Mouse (Mus musculus): ENCODE results near the gene Rfx2. TPM values are rescaled to one million over a fixed set of nuclear protein-coding genes. Genes with fewer than 3 reads are reported as not detected.

The Rfx2 gene
- polyA plus RNA-seq, 1 experiment, result 4.4 TPM

DNA sequence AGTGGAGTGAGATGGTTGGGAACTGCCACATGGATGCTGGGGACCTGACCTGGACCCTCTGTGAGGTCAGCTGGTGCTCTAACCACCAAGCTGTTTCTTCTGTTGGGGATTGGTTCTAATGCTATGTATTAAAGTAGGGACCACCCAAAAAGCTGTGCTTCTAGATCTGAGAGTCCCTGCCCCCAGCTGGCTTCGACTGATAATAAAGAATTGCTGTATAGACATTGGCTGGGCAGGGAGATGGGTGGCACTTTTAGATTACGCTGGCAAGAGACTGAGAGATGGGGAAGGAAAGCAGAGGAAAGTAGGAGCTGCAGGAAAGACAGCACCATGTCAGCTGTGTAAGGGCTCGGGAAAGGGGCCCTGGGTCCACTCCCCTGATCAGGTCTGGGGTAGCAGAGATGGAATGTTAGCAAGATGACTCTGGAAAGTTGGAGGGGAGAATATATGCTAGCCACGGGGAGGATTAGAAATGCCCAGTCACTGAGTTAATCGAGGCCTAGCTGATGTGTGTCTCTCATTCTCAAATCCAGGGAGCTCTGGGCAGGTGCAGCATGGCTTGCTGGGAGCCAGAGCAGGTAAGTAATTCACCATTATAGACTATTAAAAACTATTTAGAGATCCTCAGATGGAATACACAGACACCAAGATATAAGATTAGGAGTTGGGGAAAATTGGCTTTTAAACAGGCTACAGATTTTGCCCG lies 37.0 kb downstream of the Rfx2 start:
- Histone ChIP-seq H3K27me3 (ENCODE audit: control insufficient read depth, insufficient read depth, insufficient read length) (no peaks in the 10 kb centered on the region), H3K79me2 (ENCODE audit: control insufficient read depth, insufficient read depth) (no peaks in the 10 kb centered on the region), H3K36me3 (ENCODE audit: control insufficient read depth, insufficient read depth) (no peaks in the 10 kb centered on the region), H3K4me3 (no peak overlapping the region), H3K4me2 (ENCODE audit: low read depth) (no peak overlapping the region), H3ac (ENCODE audit: control insufficient read depth, insufficient read length) (no peak overlapping the region)
- TF ChIP-seq SRF (IDR thresholded peaks at IDR 0.05; ENCODE audit: control insufficient read depth, insufficient read length, low read depth), result no peak
- TF ChIP-seq CEBPB (IDR thresholded peaks at IDR 0.05; ENCODE audit: insufficient read depth, poor library complexity, severe bottlenecking), result no peak
- TF ChIP-seq REST (IDR thresholded peaks at IDR 0.05; ENCODE audit: insufficient read depth, insufficient read length), result no peak

DNA sequence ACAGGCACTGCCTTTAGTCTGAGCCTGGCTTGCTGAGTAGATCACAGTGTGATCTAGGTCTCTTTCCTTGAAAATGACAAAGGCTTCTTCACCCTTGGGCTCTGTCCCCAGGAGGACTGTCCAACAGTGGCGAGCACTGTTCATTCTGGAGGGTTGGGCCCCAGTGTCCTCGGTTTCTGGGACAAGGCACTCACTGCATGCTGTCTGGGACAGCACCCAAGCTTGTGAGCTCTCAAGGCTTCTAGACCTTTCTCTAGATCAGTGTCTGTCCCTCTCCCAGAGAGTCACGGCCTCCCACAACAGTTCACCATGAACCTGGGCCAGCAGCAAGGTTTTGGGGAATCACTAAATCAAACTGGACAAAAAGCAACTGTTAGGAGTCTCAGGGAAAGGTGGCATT lies 38.2 kb downstream of the Rfx2 start:
- Histone ChIP-seq H3K27me3 (ENCODE audit: control insufficient read depth, insufficient read depth, insufficient read length) (no peaks in the 10 kb centered on the region), H3K4me2 (ENCODE audit: low read depth) (no peak overlapping the region), H3ac (ENCODE audit: control insufficient read depth, insufficient read length) (no peak overlapping the region), H3K79me2 (ENCODE audit: control insufficient read depth, insufficient read depth) (no peaks in the 10 kb centered on the region), H3K4me3 (no peak overlapping the region), H3K36me3 (ENCODE audit: control insufficient read depth, insufficient read depth) (no peaks in the 10 kb centered on the region)
- TF ChIP-seq MYOG (IDR thresholded peaks at IDR 0.05; ENCODE audit: control insufficient read depth in 1 of 3, insufficient read depth in 1 of 3, insufficient read length in 2 of 3, low read depth in 2 of 3) (no peak), POLR2AphosphoS2 (IDR thresholded peaks at IDR 0.05; ENCODE audit: insufficient read length, low read depth) (no peak), CEBPB (IDR thresholded peaks at IDR 0.05; ENCODE audit: insufficient read depth, poor library complexity, severe bottlenecking) (no peak), POLR2A (IDR thresholded peaks at IDR 0.05; ENCODE audit: insufficient read length, low read depth) (no peak), MAX (IDR thresholded peaks at IDR 0.05; ENCODE audit: low read depth) (no peak), E2F4 (IDR thresholded peaks at IDR 0.05; ENCODE audit: insufficient read depth) (no peak), SRF (IDR thresholded peaks at IDR 0.05; ENCODE audit: control insufficient read depth, insufficient read length, low read depth) (no peak), TCF12 (IDR thresholded peaks at IDR 0.05; ENCODE audit: insufficient read depth, poor library complexity, severe bottlenecking) (no peak), USF1 (IDR thresholded peaks at IDR 0.05; ENCODE audit: low read depth) (no peak), MYOD1 (IDR thresholded peaks at IDR 0.05; ENCODE audit: control insufficient read depth in 1 of 3, insufficient read length in 2 of 3, low read depth in 2 of 3) (no peak), REST (IDR thresholded peaks at IDR 0.05; ENCODE audit: insufficient read depth, insufficient read length) (no peak), TCF3 (IDR thresholded peaks at IDR 0.05; ENCODE audit: insufficient read length, low read depth) (no peak)

DNA sequence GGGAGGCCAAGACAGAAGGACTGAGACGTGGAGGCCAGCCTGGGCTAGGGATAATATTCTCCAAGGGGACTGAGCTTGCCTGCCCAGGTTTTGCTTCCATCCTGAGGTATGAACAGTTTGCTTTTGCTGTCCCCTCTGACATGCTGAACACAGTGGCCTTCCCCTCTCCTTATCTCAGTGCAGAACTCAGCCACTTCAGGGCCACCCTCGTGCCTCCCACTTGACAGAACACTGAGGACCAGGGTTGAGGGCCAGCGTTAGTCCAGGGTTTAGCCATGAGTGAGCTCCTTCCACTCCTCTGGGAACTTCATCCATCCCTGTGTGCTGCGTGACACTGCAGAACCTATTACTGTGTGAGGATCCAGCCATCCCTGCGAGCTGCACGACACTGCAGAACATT lies 41.5 kb downstream of the Rfx2 start:
- TF ChIP-seq TCF12 (IDR thresholded peaks at IDR 0.05; ENCODE audit: insufficient read depth, poor library complexity, severe bottlenecking), result no peak
- TF ChIP-seq E2F4 (IDR thresholded peaks at IDR 0.05; ENCODE audit: insufficient read depth), result no peak
- no peak for TF ChIP-seq SRF (IDR thresholded peaks at IDR 0.05; ENCODE audit: control insufficient read depth, insufficient read length, low read depth)
- TF ChIP-seq POLR2AphosphoS2 (IDR thresholded peaks at IDR 0.05; ENCODE audit: insufficient read length, low read depth), result no peak
- TF ChIP-seq MAX (IDR thresholded peaks at IDR 0.05; ENCODE audit: low read depth), result no peak
- TF ChIP-seq MYOG (IDR thresholded peaks at IDR 0.05; ENCODE audit: control insufficient read depth in 1 of 3, insufficient read depth in 1 of 3, insufficient read length in 2 of 3, low read depth in 2 of 3), result no peak
- no peak for TF ChIP-seq CEBPB (IDR thresholded peaks at IDR 0.05; ENCODE audit: insufficient read depth, poor library complexity, severe bottlenecking)
- no peak for TF ChIP-seq POLR2A (IDR thresholded peaks at IDR 0.05; ENCODE audit: insufficient read length, low read depth)
- no peak for TF ChIP-seq USF1 (IDR thresholded peaks at IDR 0.05; ENCODE audit: low read depth)
- H3K36me3 ChIP-seq (ENCODE audit: control insufficient read depth, insufficient read depth), result no peaks in the 10 kb centered on the region
- no peaks in the 10 kb centered on the region for H3K27me3 ChIP-seq (ENCODE audit: control insufficient read depth, insufficient read depth, insufficient read length)
- H3K4me2 ChIP-seq (ENCODE audit: low read depth), result no peak overlapping the region
- no peak overlapping the region for H3K4me3 ChIP-seq
- no peak overlapping the region for H3ac ChIP-seq (ENCODE audit: control insufficient read depth, insufficient read length)
- no peaks in the 10 kb centered on the region for H3K79me2 ChIP-seq (ENCODE audit: control insufficient read depth, insufficient read depth)

DNA sequence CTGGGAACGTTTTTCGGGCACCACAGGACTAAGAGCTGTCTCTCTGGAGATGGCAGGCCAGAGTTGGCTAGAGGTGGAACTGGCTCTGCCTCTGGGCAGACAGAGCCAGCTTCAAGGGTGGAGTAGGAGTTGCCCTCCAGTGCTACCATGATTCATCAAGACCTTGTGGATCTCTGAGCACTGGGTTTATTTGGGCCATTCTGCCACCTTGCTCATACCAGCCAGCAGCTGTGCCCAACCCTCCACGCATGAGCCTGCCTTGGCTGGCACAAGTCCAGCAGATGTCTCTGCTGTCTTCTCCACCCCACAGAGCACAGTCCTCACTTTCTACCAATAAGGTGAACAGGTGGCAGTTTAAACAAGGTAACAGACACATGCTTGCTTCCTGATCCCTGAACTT lies 41.9 kb downstream of the Rfx2 start:
- Histone ChIP-seq H3K4me2 (ENCODE audit: low read depth) (peak overlapping the region; percentile 2), H3K36me3 (ENCODE audit: control insufficient read depth, insufficient read depth) (no peaks in the 10 kb centered on the region), H3K4me3 (no peak overlapping the region), H3K79me2 (ENCODE audit: control insufficient read depth, insufficient read depth) (no peaks in the 10 kb centered on the region), H3K27me3 (ENCODE audit: control insufficient read depth, insufficient read depth, insufficient read length) (no peaks in the 10 kb centered on the region), H3ac (ENCODE audit: control insufficient read depth, insufficient read length) (no peak overlapping the region)
- TF ChIP-seq MYOD1 (IDR thresholded peaks at IDR 0.05; ENCODE audit: control insufficient read depth in 1 of 3, insufficient read length in 2 of 3, low read depth in 2 of 3) (peak in 1 of 3 experiments; percentile 29), E2F4 (IDR thresholded peaks at IDR 0.05; ENCODE audit: insufficient read depth) (no peak), MYOG (IDR thresholded peaks at IDR 0.05; ENCODE audit: control insufficient read depth in 1 of 3, insufficient read depth in 1 of 3, insufficient read length in 2 of 3, low read depth in 2 of 3) (peak in 2 of 3 experiments; percentile 25 to 60), REST (IDR thresholded peaks at IDR 0.05; ENCODE audit: insufficient read depth, insufficient read length) (no peak), TCF12 (IDR thresholded peaks at IDR 0.05; ENCODE audit: insufficient read depth, poor library complexity, severe bottlenecking) (no peak)

DNA sequence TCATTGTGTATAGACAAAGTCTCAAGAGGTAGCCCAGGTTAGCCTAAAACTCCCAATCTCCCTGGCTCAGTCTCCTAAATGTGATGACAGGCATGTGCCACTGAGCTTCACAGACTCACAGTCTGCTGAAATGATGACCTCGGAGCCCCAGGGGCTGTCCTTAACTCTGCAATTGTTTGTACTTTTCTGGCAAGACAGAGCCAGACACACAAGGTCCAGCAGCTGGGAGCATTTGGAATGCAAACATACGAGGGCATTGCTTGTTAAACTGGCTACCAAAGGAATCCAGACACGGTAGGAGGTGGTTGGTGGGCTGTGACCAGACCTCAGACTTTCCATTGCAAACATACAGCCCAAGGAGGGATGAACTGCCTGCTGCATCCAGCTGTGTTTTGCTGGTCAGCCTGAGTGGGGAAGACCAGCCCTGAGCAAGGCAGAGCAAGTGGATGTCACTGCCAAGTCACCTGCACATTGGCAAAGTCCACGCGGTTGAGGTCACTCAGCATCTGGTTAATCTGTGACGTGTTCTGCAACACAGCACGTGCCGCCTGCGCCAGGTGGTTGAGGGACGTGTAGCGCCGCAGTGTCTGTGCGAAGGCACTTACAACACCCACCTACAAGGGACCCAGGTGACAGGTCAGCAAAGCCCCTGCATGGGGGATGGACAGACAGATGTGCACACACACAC lies 50.4 kb downstream of the Rfx2 start:
- Histone ChIP-seq H3ac (ENCODE audit: control insufficient read depth, insufficient read length) (no peak overlapping the region), H3K4me3 (no peak overlapping the region), H3K79me2 (ENCODE audit: control insufficient read depth, insufficient read depth) (no peaks in the 10 kb centered on the region), H3K27me3 (ENCODE audit: control insufficient read depth, insufficient read depth, insufficient read length) (no peaks in the 10 kb centered on the region), H3K4me2 (ENCODE audit: low read depth) (no peak overlapping the region), H3K36me3 (ENCODE audit: control insufficient read depth, insufficient read depth) (no peaks in the 10 kb centered on the region)
- TF ChIP-seq CEBPB (IDR thresholded peaks at IDR 0.05; ENCODE audit: insufficient read depth, poor library complexity, severe bottlenecking), result no peak
- TF ChIP-seq POLR2A (IDR thresholded peaks at IDR 0.05; ENCODE audit: insufficient read length, low read depth), result no peak
- TF ChIP-seq SRF (IDR thresholded peaks at IDR 0.05; ENCODE audit: control insufficient read depth, insufficient read length, low read depth), result no peak
- TF ChIP-seq USF1 (IDR thresholded peaks at IDR 0.05; ENCODE audit: low read depth), result no peak
- TF ChIP-seq REST (IDR thresholded peaks at IDR 0.05; ENCODE audit: insufficient read depth, insufficient read length), result no peak
- TF ChIP-seq E2F4 (IDR thresholded peaks at IDR 0.05; ENCODE audit: insufficient read depth), result no peak
- no peak for TF ChIP-seq MYOD1 (IDR thresholded peaks at IDR 0.05; ENCODE audit: control insufficient read depth in 1 of 3, insufficient read length in 2 of 3, low read depth in 2 of 3)
- TF ChIP-seq MYOG (IDR thresholded peaks at IDR 0.05; ENCODE audit: control insufficient read depth in 1 of 3, insufficient read depth in 1 of 3, insufficient read length in 2 of 3, low read depth in 2 of 3), result no peak

All from myocyte (in vitro differentiated cells).